Mouse (Mus musculus) spleen, adult 2 months (tissue): ENCODE measurements at regions not wholly inside any gene's neighbourhood (a gene's known extent, or its start where the extent isn't known, plus 50 kb on each side); places are given as distances from the start of the nearest gene placed in this dataset.

Experiments used
- CTCF ChIP-seq: fragments of 200-500 bp; IDR thresholded peaks from 2 replicates; pipeline ENCODE4 v1.5.1; 2011; ENCODE audit warnings: mild to moderate bottlenecking, inconsistent platforms; ENCODE audit not compliant: insufficient read depth, insufficient read length, insufficient replicate concordance; ENCODE audit errors: extremely low read depth
- POLR2A ChIP-seq: fragments of 200-500 bp; IDR thresholded peaks from 2 replicates; pipeline ENCODE4 v1.6.1; 2011; ENCODE audit warnings: low read depth, low read length, inconsistent platforms

GRCm38 (mm10) chr2:30686359-30686758 lies 91.5 kb downstream of the Cstad start:
- no peak for TF ChIP-seq POLR2A
- no peak for TF ChIP-seq CTCF
